Mouse (Mus musculus): Measurements from ENCODE around the gene Lrrc8b.

GRCm38 (mm10) chr5:105515532-105515931 lies 100.0 kb downstream of the Lrrc8b start:
- no peak for TF ChIP-seq GATA1 (IDR thresholded peaks at IDR 0.05; ENCODE audit: low read length)
- TF ChIP-seq TAL1 (IDR thresholded peaks at IDR 0.05; ENCODE audit: low read length) = no peak
